Mouse (Mus musculus) heart, postnatal 0 days (tissue): ENCODE measurements around the gene Fhad1. TPM values are rescaled to one million over a fixed set of nuclear protein-coding genes. Genes with fewer than 3 reads are reported as not detected.

Experiments used
- ATAC-seq: fragments of 200-750 bp; cut with Nextera tagmentation; 2 replicates; pipeline ENCODE4 v1.8.0; 2017; ENCODE audit warnings: low read depth, moderate number of reproducible peaks, moderate library complexity; ENCODE audit not compliant: insufficient read depth
- DNase-seq: peaks from one replicate; pipeline ENCODE4 v3.0.0-alpha.2; 2016; ENCODE audit warnings: low spot score
- H3K27ac ChIP-seq: fragments of 300-500 bp; sonication (generic); 2 replicates; pipeline ENCODE4 v1.5.1; 2014; ENCODE audit warnings: low read depth, mild to moderate bottlenecking
- H3K27me3 ChIP-seq: fragments of 300-500 bp; sonication (generic); 2 replicates; pipeline ENCODE4 v1.6.1; 2014; ENCODE audit warnings: low read length, mixed read lengths; ENCODE audit not compliant: control insufficient read depth, insufficient read depth
- H3K36me3 ChIP-seq: fragments of 300-500 bp; sonication (generic); replicated peaks from 2 replicates; pipeline ENCODE4 v1.6.1; 2014; ENCODE audit warnings: low read length, mixed read lengths; ENCODE audit not compliant: control insufficient read depth, insufficient read depth
- H3K4me1 ChIP-seq: fragments of 300-500 bp; sonication (generic); 2 replicates; pipeline ENCODE4 v1.6.1; 2014; ENCODE audit warnings: antibody characterized with exemption; ENCODE audit not compliant: control insufficient read depth, insufficient read depth
- H3K4me2 ChIP-seq: fragments of 300-500 bp; sonication (generic); 2 replicates; pipeline ENCODE4 v1.6.1; 2014; ENCODE audit warnings: low read depth, mild to moderate bottlenecking, low read length, moderate library complexity
- H3K4me3 ChIP-seq: fragments of 300-500 bp; sonication (generic); 2 replicates; pipeline ENCODE4 v1.5.1; 2014; ENCODE audit warnings: low read depth, low read length
- H3K9ac ChIP-seq: fragments of 300-500 bp; sonication (generic); replicated peaks from 2 replicates; pipeline ENCODE4 v1.6.1; 2014; ENCODE audit warnings: low read depth, low read length, mixed read lengths
- H3K9me3 ChIP-seq: fragments of 300-500 bp; sonication (generic); replicated peaks from 2 replicates; pipeline ENCODE4 v1.6.1; 2016; ENCODE audit warnings: low read length; ENCODE audit not compliant: control insufficient read depth
- CTCF ChIP-seq: IDR thresholded peaks from 2 replicates; pipeline ENCODE4 v1.5.1; 2016; ENCODE audit warnings: antibody characterized with exemption, control low read depth, low read depth
- EP300 ChIP-seq: IDR thresholded peaks from 2 replicates; pipeline ENCODE4 v1.6.1; 2016; ENCODE audit warnings: antibody characterized with exemption, low read depth
- WGBS: fragments of 180-500 bp; shearing (Covaris S2); extraction: QIAGEN DNeasy Blood & Tissue Kit; methylation state at CpG from one replicate; pipeline ENCODE4 v1.1.7; 2014; 5-methylcytosine and 5-hydroxymethylcytosine counted together
- polyA plus RNA-seq: library from polyadenylated mRNA; unstranded; fragments of >200 nt; fragmentation: Nextera tagmentation; extraction: Ambion mirVana; gene quantifications from 2 replicates; pipeline ENCODE4 v1.2.1, GENCODE M21; 2015
- total RNA-seq: library from RNA; depleted of rRNA; stranded (reverse); fragments of >200 nt; gene quantifications from 2 replicates; pipeline ENCODE4 v1.2.3, GENCODE M21; 2014; ENCODE audit warnings: low replicate concordance

The Fhad1 gene
- total and polyA plus RNA-seq, 2 experiments from 2014 or later = 2.7 TPM; not detected in 1

DNA sequence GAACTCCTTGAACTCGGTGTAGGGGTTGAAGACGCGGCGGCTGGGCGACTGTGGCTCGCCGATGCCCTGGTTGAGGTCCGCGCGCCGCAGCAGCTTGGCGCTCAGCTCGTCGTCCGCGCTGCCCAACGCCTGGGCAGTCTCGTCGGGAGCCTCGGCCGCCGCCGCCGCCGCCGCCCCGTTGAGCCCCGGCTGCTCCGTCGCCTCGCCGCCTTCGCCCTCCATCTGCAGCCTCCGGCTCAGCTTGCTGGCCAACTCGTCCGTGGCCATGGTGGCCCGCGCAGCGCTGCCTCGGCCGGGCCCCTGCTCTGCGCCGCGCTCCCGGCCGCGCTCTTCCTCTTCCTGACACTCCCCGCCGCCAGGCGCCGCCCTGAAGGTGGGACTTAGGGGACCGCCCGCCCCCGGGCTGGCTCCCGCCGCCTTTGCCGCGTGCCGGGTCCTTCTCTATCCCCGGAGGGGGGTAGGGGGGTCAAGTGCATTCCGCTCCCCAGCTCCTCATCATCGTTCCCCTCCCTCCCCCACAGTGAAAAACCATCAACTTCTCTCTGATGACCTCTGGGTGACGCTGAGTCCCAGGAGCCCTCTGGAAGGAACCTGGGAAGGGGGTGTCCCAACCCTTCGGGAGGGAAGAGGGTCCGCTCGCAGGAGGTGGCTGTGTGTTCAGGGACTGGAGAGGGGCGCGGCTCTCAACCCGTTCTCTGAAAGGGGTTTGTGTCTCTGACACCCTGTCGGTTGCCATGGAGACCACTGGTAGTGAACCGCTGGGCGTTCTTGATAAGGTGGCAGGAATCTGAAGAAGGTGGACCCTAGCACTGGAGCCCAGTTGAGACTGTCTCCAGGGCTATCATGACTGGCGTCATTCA lies 140.1 kb downstream of the Fhad1 start, which contains the start of gene Efhd2:
Gene Efhd2 (minus strand): TSS at position 320 of the 860 bp plus-strand sequence.
- peak; percentile 86 for DNase-seq
- Histone ChIP-seq H3K27me3 (no peaks in the 10 kb centered on the region), H3K27ac (peak within 1 kb of the TSS; percentile 62), H3K4me1 (peaks cover 32% of the 10 kb centered on the region), H3K4me2 (peak within 1 kb of the TSS; percentile 76), H3K4me3 (peak within 1 kb of the TSS; percentile 81), H3K9ac (peak within 1 kb of the TSS; percentile 77), H3K36me3 (0 out of 2 replicates have a peak, but pooled peaks cover 6% of the 10 kb centered on the region), H3K9me3 (no peaks in the 10 kb centered on the region)
- under 1% methylated on average over 66 of the region's 73 CpGs for WGBS
- no peak for TF ChIP-seq EP300
- peak; percentile 31 for TF ChIP-seq CTCF
- peak; percentile 88 for ATAC-seq

DNA sequence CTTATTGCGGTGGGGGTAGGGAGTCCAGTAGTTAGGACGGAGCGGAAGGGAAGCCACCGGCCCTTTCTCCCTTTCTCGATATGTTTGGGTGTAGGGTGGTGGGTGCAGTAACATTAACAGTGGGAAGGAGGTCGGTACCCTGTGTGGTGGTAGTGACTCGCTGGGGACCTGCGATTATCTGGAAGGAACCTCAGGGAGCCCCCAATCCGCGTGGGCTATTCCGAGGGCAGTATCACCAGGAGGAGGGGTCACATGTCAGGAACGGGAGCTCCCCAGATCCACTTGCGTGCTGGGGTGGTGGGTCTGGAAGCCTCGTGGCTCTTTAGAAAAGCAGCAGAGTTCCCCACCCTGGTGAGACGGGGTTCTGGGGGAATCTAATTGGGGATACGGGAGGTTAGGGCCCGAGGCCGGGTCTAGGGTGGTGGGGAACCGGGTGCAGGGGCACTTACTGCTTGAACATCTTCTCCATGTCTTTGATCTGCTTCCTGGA lies 140.7 kb downstream of the Fhad1 start:
- 0% methylated on average over 19 of the region's 19 CpGs for WGBS
- H3K4me1 ChIP-seq = peaks cover 34% of the 10 kb centered on the region
- ATAC-seq = peak; percentile 28; the same call in 1 of the 2 replicates

DNA sequence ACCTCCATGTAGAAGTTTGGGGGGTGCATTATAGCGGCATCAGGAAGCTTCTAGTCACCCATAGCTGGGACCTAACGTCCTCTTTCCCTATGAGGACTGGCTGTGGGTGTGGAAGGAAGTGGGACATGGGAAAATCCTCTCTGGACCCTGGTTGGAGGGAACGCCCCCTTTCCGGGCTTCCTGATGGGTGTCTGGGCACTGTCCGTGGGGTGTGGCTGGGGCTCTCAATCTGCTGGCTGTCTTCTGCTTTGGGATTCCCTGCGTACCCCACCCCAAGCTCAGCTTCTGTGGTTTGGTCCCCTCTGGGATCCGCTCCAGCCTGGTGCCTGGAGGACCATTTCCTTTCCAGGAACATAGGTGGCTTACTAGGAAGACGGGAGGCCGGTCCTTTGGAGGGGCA lies 141.9 kb downstream of the Fhad1 start:
- ATAC-seq (no peak), DNase-seq (no peak)
- no peak overlapping the region for H3K27ac ChIP-seq
- WGBS = 34% methylated on average over 9 of the region's 9 CpGs
- no peaks in the 10 kb centered on the region for H3K27me3 ChIP-seq
- no peaks in the 10 kb centered on the region for H3K9me3 ChIP-seq
- no peak for TF ChIP-seq CTCF
- no peak for TF ChIP-seq EP300
- 0 out of 2 replicates have a peak, but pooled peaks cover 6% of the 10 kb centered on the region for H3K36me3 ChIP-seq
- H3K9ac ChIP-seq = no peak overlapping the region
- H3K4me2 ChIP-seq = peak overlapping the region; percentile 76
- peak overlapping the region; percentile 81 for H3K4me3 ChIP-seq
- H3K4me1 ChIP-seq = peaks cover 34% of the 10 kb centered on the region

More for the DNA sequence above, 140.7 kb downstream of the Fhad1 start:
- no peaks in the 10 kb centered on the region for H3K27me3 ChIP-seq
- peak overlapping the region; percentile 77 for H3K9ac ChIP-seq
- H3K36me3 ChIP-seq = 0 out of 2 replicates have a peak, but pooled peaks cover 6% of the 10 kb centered on the region
- H3K4me3 ChIP-seq = peak overlapping the region; percentile 81
- peak overlapping the region; percentile 62 for H3K27ac ChIP-seq
- TF ChIP-seq EP300 = no peak
- no peak for TF ChIP-seq CTCF
- H3K9me3 ChIP-seq = no peaks in the 10 kb centered on the region
- peak overlapping the region; percentile 76 for H3K4me2 ChIP-seq
- no peak for DNase-seq

DNA sequence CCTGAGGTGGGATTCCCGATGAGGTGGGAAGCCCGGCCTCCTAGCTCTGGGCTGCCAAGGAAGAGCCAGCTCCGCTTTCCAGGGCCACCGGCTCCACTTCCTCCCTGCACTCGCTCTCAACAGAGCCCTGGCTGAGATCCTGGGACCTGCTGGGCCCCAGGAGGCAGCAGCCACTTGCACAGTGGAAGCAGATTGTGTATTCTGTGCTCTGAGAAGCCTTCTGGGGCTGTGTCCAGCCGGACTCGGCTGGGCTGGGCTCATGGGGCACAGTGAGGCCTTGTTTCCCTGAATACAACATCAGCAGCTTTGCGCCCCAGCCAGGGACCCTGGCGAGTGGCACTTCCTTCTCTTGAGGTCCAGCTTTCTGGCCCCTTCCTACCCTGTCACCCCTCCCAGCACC lies 143.0 kb downstream of the Fhad1 start:
- H3K27me3 ChIP-seq = no peaks in the 10 kb centered on the region
- H3K4me3 ChIP-seq = peak overlapping the region; percentile 81
- TF ChIP-seq CTCF (peak; percentile 5; the same call in 1 of the 2 replicates), EP300 (no peak)
- H3K9ac ChIP-seq = peak overlapping the region; percentile 43
- H3K9me3 ChIP-seq = no peaks in the 10 kb centered on the region
- ATAC-seq (no peak), DNase-seq (no peak)
- H3K4me1 ChIP-seq = peaks cover 44% of the 10 kb centered on the region
- H3K36me3 ChIP-seq = 0 out of 2 replicates have a peak, but pooled peaks cover 6% of the 10 kb centered on the region
- peak overlapping the region; percentile 12 for H3K27ac ChIP-seq
- 31% methylated on average over 9 of the region's 9 CpGs for WGBS
- peak overlapping the region; percentile 76 for H3K4me2 ChIP-seq

DNA sequence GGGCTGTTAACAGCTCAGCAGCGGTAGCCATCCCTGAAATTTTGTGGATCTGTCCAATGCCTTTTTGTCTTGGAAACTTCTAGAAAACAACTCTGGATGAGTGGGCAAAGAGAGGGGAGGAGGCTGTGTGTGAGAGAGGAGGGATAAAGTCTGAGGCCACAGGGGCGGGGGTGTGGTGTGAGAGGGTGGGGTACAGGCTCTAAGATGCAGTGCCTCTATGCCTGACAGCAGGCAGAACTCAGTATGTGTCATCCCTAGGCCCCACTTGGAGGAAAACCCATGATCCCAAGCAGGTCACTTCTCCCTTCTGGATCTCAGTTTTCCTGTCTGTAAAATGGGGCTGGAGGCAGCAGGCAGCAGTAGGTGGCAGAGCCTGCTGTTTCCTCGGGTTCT lies 143.6 kb downstream of the Fhad1 start:
- H3K9ac ChIP-seq = no peak overlapping the region

More for the DNA sequence above, 143.6 kb downstream of the Fhad1 start:
- no peak overlapping the region for H3K27ac ChIP-seq
- 91% methylated on average over 3 of the region's 3 CpGs for WGBS
- ATAC-seq (no peak), DNase-seq (no peak)
- no peaks in the 10 kb centered on the region for H3K9me3 ChIP-seq
- H3K4me2 ChIP-seq = 0 out of 2 replicates have a peak overlapping the region, but pooled peaks have one; percentile 76
- no peak for TF ChIP-seq EP300
- 0 out of 2 replicates have a peak, but pooled peaks cover 6% of the 10 kb centered on the region for H3K36me3 ChIP-seq
- H3K4me1 ChIP-seq = peaks cover 47% of the 10 kb centered on the region
- no peaks in the 10 kb centered on the region for H3K27me3 ChIP-seq
- H3K4me3 ChIP-seq = no peak overlapping the region
